Mouse (Mus musculus) retina, embryonic 14.5 days (tissue): ENCODE measurements around the gene Acss2.
"Not testable (repeated sequence)": the region's sequence is repeated elsewhere in the genome, so short reads cannot be mapped to it uniquely, and the experiment has no call there.

Experiments used
- DNase-seq: peaks from one replicate; pipeline ENCODE4 v3.0.0-alpha.2; 2015; ENCODE audit warnings: low spot score

The Acss2 gene

DNA sequence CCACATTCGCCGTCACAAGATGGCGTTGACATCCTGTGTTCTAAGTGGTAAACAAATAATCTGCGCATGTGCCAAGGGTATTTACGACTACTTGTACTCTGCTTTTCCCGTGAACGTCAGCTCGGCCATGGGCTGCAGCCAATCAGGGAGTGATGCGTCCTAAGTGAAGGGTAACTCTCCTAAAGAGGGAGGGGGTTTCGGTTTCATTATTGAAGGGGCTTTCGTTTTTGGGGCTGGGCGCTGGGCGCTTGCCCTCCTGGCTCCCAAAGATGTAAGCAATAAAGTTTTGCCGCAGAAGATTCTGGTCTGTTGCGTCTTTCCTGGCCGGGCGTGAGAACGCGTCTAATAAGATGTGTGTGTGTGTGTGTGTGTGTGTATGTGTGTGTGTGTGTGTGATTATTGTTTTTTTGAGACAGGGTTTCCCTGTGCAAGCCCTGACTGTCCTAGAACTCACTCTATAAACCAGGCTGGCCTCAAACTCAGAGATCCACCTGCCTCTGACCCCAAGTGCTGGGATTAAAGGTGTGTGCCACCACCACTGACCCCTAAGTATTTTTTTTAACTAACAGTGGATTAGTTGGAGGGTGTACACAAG lies 20.8 kb downstream of the Acss2 start:
- DNase-seq: not testable (repeated sequence)

DNA sequence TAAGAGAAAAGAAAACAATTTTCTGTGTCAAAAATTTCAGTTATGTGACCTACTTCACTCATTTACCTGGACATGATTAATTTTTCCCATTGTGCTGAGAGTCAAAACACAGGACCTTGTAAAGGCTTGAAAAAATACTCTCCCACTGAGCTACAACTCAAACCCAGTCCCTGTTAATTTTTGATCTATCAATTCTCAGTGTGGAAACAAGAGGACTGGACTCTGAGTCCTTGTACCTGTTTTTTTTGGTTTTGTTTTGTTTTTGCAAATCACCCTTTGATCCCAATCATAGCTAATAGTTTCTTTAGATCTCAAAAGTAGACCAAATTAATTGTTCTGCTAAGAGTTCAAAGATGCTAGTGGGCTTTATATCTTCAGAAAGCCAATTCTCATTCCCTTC lies 21.9 kb downstream of the Acss2 start:
- no peak for DNase-seq

DNA sequence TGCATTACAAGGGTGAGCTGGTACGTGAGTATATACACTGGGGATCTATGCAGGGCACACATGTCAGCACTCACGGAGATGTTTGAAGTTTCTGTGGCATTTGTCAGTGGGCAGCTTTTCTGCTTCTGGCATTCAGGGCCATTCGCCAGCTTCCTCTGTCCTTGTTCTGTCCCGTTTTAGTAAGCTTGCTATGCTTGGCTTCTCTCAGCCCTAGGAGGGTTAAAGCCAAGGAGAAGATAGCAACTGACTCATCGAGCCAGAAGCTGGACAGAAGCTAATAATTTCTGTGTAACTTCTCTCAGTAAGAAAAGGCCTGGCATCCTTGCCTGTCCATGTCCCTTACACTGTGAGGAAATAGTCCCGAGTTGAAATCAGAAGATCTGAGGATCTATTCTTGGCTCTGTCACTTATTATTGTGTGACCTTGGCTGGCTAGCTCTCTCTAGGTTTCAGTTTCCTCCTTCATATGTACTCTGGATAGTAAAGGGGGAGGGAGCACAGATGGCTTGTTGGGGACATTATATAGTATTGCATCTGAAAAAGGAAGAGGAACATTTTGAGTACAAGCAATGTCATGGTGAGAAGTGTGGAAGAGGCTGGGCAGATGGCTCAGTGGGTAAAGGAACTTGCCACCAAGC lies 23.2 kb downstream of the Acss2 start:
- no peak for DNase-seq

GRCm38 (mm10) chr2:155546955-155547354 lies 29.2 kb downstream of the Acss2 start:
- DNase-seq: no peak

DNA sequence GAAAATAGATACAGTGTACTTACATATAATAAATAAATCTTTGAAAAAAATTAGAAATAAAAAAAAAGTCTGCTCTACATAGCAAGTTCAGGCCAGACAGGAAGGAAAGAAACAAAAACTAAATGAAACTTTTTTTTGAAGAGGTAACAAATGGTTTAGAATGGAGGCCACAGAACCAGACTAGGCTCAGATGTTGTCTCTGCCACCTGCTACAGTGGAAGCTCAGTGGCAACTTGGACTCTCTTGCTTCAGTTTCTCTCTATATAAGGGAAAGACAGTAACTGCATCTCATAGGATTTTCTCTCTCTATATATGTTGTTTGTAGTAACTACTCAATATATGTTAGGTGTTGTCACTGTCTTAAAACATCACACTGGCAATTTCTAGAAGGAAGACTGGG lies 34.6 kb downstream of the Acss2 start:
- no peak for DNase-seq

DNA sequence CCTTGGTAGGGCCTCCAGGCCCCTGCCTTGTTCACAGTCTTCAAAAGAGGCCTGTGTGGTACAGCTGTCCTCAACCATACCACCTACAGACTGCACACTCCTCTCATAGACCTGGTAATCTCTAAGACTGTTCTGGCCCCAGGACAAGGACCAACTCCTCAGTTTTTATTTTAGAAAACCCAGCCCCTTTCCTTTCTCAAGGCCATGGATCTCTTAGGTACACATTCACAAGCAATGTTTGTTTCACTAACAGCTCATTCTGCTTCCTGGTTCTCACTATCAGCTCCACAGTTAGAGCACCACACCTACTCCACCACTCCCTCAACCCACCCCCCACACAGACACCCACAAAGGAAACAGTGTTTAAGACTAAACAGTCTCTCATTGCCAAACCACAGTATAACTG lies 35.2 kb downstream of the Acss2 start:
- no peak for DNase-seq

DNA sequence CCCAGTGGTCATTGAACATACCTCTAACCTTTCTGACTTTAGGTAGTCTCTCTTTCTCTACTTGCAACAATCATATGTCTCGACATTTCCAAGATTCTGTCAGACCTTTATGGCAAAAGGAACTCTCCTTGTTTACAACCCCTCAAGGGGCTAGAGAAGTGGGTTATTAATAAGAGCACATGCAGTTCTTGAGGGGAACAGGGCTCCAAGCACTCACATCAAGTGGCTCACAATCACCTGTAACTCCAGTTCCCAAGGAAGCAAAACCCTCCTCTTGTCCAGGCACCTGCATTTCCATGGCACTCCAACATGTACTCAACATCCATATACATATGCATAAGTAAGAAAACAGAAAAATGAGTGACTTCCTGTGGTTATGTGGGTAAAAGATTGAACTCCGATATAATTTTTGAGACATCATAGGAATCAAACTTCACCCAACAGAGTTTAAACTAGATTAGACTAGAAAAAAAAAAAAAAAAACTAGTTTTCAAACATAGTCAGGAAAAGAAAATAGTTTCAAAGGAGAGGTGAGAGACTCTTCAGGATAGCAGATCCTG lies 36.8 kb downstream of the Acss2 start:
- DNase-seq: no peak

DNA sequence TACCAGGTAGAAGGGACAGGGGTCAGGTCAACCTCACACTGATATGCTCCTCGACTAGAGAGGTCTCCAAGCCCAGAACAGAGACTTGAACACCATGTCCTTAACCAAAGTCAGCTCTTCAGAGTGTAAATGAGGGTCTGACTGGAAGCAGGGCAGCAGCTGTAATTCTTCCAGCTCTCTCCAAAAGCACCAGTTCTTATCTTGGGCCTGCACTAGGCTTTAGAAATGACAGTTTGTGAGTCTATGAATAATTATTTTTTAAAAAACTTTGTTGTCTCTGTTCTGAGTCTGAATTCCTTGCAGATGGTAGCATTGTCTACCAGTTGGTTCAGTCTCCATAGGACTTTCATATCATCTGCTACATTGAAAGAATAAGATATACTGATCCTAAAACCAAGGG lies 44.5 kb downstream of the Acss2 start:
- no peak for DNase-seq

DNA sequence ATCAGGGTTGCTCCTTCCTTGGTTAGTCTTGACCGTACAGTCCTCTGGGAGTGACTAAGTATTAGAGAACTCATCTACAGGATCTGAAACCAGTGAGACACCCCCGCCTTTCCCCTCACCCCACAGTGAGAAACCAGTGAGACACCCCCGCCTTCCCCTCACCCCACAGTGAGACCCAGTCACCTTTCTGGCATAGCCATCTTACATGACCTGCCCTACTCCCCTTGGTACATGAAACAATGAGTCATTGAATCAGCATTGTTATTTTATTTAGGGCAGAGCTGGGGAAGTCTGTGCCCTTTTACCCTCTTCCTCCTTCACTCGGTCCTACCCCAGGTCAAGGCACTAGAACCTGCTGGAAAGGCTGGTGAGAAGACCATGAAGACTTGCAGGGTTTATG lies 45.2 kb downstream of the Acss2 start:
- no peak for DNase-seq

GRCm38 (mm10) chr2:155567751-155568150 lies 50.0 kb downstream of the Acss2 start:
- DNase-seq: no peak

DNA sequence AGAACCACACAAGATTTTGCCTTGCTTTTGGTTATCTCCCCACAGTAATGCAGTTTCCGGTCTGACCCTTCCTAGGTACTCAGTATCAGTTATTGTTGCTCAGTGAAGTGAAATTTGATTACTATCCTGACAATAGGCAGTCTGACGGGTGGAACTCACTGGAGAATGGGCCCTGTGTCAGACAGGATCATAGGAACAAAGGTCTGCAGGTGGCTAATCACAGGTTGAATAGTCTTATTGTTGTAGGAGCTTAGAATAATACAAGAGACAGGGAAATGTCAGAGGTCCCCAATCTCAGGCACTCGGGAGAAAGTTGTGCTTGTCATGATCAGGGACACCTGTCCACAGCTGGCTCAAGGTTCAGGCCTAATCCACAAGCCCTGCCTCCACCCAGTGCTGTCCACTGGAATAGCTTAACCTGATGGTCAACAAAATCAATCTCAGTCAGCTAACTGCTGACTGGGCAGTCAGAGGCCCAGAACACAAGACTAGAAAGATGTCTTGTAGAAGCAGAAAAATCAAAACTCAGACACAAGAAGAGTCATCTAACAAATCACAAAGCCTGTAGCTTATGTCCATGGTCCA lies 51.6 kb downstream of the Acss2 start:
- DNase-seq: peak; percentile 18

DNA sequence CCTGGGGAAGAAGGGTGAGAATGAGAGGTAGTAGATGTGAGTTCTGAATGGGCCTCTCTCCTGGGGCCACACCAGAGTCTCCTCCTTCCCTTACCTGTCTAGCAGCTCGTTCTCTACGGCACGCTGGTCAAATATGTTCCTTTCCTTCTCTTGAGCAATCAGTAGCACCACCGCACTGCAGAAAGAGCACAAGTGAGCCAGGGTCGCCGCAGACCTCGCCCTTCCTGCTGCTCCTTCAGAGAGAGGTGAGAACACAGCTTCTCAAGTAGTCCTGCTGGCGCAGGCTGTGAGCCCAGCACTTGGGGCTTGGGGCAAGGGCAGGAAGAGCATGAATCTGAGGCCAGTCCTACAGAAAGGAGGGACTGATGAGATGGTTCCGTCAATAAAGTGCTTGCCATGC lies 55.3 kb downstream of the Acss2 start:
- no peak for DNase-seq

GRCm38 (mm10) chr2:155573996-155574395 lies 56.2 kb downstream of the Acss2 start:
- no peak for DNase-seq

- no peak for DNase-seq
Observed at GRCm38 (mm10) chr2:155574700-155575099, 57.0 kb downstream of the Acss2 start.

DNA sequence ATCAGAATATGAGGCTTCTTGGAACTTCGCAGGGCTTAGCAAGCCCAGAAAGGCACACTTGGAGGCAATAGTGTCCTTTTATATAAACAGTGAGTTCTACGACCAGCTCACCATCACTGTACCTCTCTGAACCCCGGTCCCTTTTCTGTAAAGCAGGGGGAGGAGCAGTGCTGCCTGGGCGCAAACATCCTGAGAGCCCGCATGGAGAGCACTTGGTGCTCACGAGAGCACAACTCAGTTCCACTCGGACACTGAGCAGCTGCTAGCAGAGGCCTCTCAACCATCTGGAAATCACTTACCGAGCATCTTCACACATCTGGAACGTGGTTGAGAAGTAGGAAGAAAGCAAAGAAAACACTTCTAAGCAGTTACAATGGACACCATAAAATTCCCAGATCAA lies 58.9 kb downstream of the Acss2 start:
- DNase-seq: no peak

DNA sequence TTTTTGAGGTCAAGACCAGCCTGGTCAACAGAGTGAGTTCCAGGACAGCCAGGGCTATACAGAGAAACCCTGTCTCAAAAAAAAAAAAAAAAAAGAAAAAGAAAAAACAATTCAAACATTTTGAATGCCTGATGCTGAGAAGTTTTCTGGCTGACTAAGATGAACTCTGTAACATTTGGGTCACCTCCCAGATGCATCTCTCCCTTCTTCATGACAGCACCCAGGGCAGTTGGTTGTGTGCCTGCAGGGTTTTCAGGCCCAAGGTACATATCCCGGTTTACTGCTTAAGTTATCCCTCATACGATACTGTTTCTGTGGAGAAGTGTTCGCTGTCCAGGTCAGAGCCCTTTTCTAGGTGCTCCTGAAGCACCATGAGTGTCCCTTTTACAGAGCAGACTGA lies 62.6 kb downstream of the Acss2 start:
- DNase-seq: no peak

- no peak for DNase-seq
Observed at GRCm38 (mm10) chr2:155582384-155582995, 64.7 kb downstream of the Acss2 start.

- no peak for DNase-seq
Observed at GRCm38 (mm10) chr2:155582996-155583395, 65.2 kb downstream of the Acss2 start.

DNA sequence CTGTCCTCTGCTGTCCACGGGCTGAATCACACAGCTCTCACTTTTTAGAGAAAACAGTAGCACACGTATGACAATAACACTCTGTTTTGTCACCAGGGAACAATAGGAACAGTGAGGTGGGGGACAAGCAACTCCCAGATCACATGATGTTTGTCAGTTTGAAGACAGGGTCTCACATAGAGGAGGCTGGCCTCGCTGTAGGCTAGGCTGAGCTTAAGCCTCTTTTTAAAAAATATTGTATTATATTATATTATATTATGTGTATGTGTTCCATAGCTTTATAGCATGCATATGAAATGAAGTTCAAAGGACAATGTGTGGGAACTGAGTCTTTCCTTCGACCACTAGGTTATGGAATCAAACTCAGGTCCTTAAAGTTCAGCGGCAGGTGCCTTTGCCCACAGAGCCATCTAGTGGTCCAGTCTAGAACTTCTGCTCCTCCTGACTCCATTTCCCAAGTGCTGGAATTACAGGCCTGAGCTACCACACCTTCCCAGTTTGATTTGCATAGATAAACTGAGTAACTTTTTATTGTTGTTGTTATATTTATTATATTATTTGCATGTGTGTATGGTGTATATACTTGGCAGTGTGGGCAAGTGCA lies 66.3 kb downstream of the Acss2 start:
- peak; percentile 87 for DNase-seq

DNA sequence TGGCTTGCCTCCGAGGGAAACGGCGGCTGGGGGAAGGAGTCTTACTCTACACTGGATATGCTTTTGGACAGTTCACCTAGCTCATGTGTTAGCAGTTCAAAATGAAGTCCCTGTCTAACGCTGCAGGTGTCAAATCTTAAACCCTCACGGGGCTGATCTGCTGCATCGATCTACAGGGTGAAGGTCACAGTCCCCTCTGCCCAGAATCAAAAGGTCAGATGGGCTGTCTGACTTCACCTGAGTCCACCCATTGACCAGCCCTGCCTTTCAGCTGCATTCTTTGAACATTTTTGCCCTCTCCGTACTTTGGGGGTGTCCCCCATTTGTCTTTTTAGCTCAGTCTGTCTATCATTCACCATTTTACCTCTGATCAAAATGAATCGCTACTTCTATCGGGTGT lies 67.3 kb downstream of the Acss2 start:
- no peak for DNase-seq

DNA sequence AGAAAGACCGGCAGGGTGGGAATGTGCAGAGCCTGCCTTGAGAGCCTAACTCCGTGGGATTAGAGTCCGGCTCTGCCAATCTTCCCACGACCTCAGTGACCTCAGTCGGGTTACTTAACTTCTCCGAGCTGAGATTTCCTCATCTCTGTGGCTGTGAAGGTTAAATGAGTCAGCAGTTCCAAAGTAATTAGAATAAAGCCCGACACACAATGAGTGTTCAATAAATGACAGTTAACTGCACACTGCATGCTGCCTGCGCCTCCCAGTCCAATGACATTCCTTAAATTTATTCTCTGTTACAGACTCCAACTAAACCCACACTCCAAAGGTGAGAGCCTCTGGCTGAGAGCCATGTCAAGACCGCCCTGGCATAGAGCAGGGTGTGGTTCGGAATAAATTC lies 67.7 kb downstream of the Acss2 start:
- DNase-seq: no peak

GRCm38 (mm10) chr2:155588136-155588535 lies 70.4 kb downstream of the Acss2 start:
- DNase-seq: no peak

DNA sequence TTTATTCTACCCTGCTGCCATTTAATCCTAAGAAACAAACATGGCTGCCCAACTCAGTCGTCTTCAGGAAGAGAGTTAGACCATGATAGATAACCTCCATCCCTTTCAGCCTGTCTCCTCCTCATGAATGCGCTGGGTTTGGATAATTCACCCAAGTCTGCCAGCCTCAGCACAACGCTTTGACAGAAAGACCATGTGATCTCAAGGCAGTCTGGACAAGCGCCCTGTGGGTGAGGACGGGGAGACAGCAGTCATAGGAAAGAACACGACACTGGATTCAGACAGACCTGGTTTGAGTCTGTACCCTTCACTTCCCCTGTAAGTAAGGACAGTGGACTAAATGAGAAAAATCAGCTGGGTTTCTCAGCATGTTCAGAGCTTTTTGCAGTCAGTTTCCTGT lies 71.8 kb downstream of the Acss2 start:
- no peak for DNase-seq
